Mouse (Mus musculus) midbrain, postnatal 0 days (tissue): Measurements from ENCODE around the gene Ank2. TPM values are rescaled to one million over a fixed set of nuclear protein-coding genes. Genes with fewer than 3 reads are reported as not detected.
A peak's percentile ranks its signal among the peaks of the same experiment; 100 is the strongest.

Source experiments
- ATAC-seq: fragments of 200-750 bp; cut with Nextera tagmentation; 2 replicates; pipeline ENCODE4 v1.8.0; 2017; ENCODE audit warnings: moderate number of reproducible peaks, mild to moderate bottlenecking, moderate TSS enrichment, moderate library complexity; ENCODE audit not compliant: low FRiP score
- DNase-seq: peaks from one replicate; pipeline ENCODE4 v3.0.0-alpha.2; 2015; ENCODE audit warnings: low spot score
- H3K27ac ChIP-seq: fragments of 300-500 bp; sonication (generic); 2 replicates; pipeline ENCODE4 v1.5.1; 2014; ENCODE audit warnings: low read depth, mild to moderate bottlenecking, low read length, mixed read lengths
- H3K27me3 ChIP-seq: fragments of 300-500 bp; sonication (generic); 2 replicates; pipeline ENCODE4 v1.6.1; 2014; ENCODE audit warnings: low read length, control low read depth, mixed read lengths; ENCODE audit not compliant: insufficient read depth
- H3K36me3 ChIP-seq: fragments of 300-500 bp; sonication (generic); 2 replicates; pipeline ENCODE4 v1.6.1; 2014; ENCODE audit warnings: low read length, control low read depth, mixed read lengths; ENCODE audit not compliant: insufficient read depth
- H3K4me1 ChIP-seq: fragments of 300-500 bp; sonication (generic); 2 replicates; pipeline ENCODE4 v1.6.1; 2014; ENCODE audit warnings: mild to moderate bottlenecking, control low read depth, antibody characterized with exemption, low read length, mixed read lengths; ENCODE audit not compliant: insufficient read depth
- H3K4me2 ChIP-seq: fragments of 300-500 bp; sonication (generic); 2 replicates; pipeline ENCODE4 v1.6.1; 2014; ENCODE audit warnings: low read depth, mild to moderate bottlenecking, low read length, mixed read lengths; ENCODE audit not compliant: poor library complexity, severe bottlenecking
- H3K4me3 ChIP-seq: fragments of 300-500 bp; sonication (generic); 2 replicates; pipeline ENCODE4 v1.5.1; 2014; ENCODE audit warnings: low read depth, mild to moderate bottlenecking, low read length, moderate library complexity
- H3K9ac ChIP-seq: fragments of 300-500 bp; sonication (generic); replicated peaks from 2 replicates; pipeline ENCODE4 v1.6.1; 2014; ENCODE audit warnings: mild to moderate bottlenecking, low read length, moderate library complexity, mixed read lengths; ENCODE audit not compliant: poor library complexity, severe bottlenecking
- H3K9me3 ChIP-seq: fragments of 300-500 bp; sonication (generic); 2 replicates; pipeline ENCODE4 v1.6.1; 2016; ENCODE audit warnings: low read length, control low read depth
- CTCF ChIP-seq: IDR thresholded peaks from 2 replicates; pipeline ENCODE4 v1.5.1; 2016; ENCODE audit warnings: antibody characterized with exemption, mild to moderate bottlenecking
- WGBS: fragments of 180-500 bp; shearing (Covaris S2); extraction: QIAGEN DNeasy Blood & Tissue Kit; methylation state at CpG from one replicate; pipeline ENCODE4 v1.1.7; 2014; 5-methylcytosine and 5-hydroxymethylcytosine counted together
- polyA plus RNA-seq: library from polyadenylated mRNA; unstranded; fragments of >200 nt; fragmentation: Nextera tagmentation; extraction: Ambion mirVana; gene quantifications from 2 replicates; pipeline ENCODE4 v1.2.1, GENCODE M21; 2015
- total RNA-seq: library from RNA; depleted of rRNA; stranded (reverse); fragments of >200 nt; gene quantifications from 2 replicates; pipeline ENCODE4 v1.2.3, GENCODE M21; 2014

The Ank2 gene
- total and polyA plus RNA-seq, 2 experiments from 2014 or later: 200 to 623 TPM

DNA sequence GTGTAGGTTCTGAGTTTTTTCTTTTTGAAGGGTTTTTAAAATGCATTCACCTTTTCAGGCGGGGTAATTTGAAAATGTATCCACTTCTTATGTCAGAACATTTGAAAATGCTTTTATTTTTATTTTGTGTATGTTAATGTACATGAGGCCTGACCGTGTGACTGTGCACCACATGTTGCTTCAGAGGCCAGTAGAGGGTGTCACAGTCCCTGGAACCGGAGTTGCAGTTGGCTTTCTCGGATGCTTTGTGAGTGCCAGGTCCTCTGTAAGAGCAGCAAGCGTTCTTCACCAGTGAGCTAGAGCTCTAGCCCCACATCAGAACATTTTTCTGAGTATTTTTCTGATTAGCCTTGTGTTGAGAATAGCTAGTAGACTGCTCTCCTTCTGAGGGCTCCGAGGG, 484.0 kb downstream of the Ank2 start:
- no peaks in the 10 kb centered on the region for H3K27me3 ChIP-seq
- no peak overlapping the region for H3K27ac ChIP-seq
- no peak overlapping the region for H3K9ac ChIP-seq
- peaks cover 34% of the 10 kb centered on the region for H3K36me3 ChIP-seq
- DNase-seq: no peak
- ATAC-seq: no peak
- H3K4me2 ChIP-seq: no peak overlapping the region
- H3K4me1 ChIP-seq: no peaks in the 10 kb centered on the region
- H3K9me3 ChIP-seq: no peaks in the 10 kb centered on the region
- H3K4me3 ChIP-seq: no peak overlapping the region
- 80% methylated on average over 6 of the region's 6 CpGs for WGBS
- TF ChIP-seq CTCF: peak; percentile 22

DNA sequence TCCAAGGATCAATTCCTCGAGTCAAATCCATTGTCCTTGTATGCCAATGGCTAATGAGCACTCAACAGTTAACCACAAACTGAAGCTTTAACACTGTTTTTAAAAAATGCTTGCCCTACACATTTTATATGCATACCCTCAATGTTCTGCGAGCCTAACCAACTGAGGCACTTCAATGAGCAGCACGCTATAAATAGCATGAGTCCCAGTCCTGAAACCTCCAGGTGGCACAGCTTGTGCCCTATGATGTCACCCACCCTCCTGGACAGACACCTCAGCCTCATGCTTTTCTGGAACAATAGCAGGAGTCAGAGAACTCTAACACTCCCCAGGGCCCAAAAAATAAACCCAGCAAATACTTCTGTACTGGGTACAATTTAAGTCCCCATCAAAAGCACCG, 485.2 kb downstream of the Ank2 start:
- no peaks in the 10 kb centered on the region for H3K27me3 ChIP-seq
- no peak overlapping the region for H3K4me2 ChIP-seq
- H3K4me3 ChIP-seq: no peak overlapping the region
- H3K9ac ChIP-seq: no peak overlapping the region
- 81% methylated on average over 4 of the region's 4 CpGs for WGBS
- H3K36me3 ChIP-seq: peaks cover 34% of the 10 kb centered on the region
- ATAC-seq (no peak), DNase-seq (no peak)
- no peak overlapping the region for H3K27ac ChIP-seq
- no peaks in the 10 kb centered on the region for H3K4me1 ChIP-seq
- TF ChIP-seq CTCF: no peak
- no peaks in the 10 kb centered on the region for H3K9me3 ChIP-seq

DNA sequence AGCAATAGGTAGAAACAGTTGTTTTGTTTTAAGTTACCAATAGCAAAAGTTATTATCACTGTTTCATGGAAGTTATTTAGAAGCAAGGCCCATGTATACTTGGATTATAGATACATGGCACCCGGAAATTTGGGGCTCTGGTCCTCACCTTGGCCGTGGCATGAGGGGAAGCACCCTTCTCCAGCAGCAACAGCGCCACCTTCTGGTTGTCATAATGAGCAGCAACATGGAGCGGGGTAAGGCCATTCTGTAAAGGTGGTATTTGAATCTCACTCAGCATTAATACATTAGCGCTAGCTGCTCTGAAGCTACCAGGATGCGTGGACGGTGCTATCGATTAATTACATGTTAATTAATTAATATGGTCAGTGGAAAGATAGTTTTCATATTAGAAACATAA, 486.6 kb downstream of the Ank2 start:
- H3K36me3 ChIP-seq: peaks cover 44% of the 10 kb centered on the region
- DNase-seq: peak; percentile 56

DNA sequence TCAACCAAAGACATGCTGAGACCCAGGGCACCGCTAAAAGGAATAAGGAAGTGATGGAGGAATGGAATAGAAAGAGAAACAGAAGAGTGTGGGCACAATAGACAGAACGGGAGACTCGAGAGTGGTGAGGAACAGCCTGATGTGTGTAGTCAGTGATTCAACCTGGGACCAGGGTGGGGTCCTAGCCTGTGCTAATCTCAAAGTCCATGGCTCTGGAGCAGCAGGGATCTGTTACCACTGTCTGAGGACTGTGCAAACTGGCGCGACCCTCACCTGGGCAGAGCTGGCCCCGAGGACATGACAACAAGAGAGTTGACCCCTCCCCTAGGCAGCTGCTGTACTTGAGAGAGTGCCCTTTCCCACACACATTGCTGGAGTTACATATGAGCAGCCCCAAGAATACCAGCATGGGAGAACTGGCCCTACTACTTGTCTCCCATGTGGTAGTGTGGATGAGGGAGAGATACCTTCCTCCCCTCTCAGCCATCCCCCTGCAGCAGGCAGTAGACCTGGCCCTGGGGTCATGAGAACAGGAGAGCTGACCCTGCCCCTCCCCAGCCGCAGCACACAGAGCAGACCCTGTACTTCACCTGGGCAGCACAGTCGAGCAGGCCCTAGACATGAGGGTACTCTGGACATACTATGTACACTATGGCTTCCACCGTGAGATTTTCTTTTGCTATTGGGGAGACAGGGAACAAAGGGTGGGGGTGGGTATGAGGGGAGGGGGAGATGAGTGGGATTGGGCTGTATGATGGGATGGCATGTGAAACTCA, 493.1 kb downstream of the Ank2 start:
- no peak for ATAC-seq
- H3K9ac ChIP-seq: no peak overlapping the region
- 90% methylated on average over 9 of the region's 9 CpGs for WGBS

More for the DNA sequence above, 486.6 kb downstream of the Ank2 start:
- WGBS: 52% methylated on average over 8 of the region's 8 CpGs
- H3K9me3 ChIP-seq: no peaks in the 10 kb centered on the region
- TF ChIP-seq CTCF: peak; percentile 76
- no peak overlapping the region for H3K9ac ChIP-seq
- H3K27ac ChIP-seq: no peak overlapping the region
- H3K4me3 ChIP-seq: no peak overlapping the region
- no peaks in the 10 kb centered on the region for H3K27me3 ChIP-seq
- H3K4me1 ChIP-seq: no peaks in the 10 kb centered on the region
- ATAC-seq: peak; percentile 68; the same call in 1 of the 2 replicates
- no peak overlapping the region for H3K4me2 ChIP-seq

DNA sequence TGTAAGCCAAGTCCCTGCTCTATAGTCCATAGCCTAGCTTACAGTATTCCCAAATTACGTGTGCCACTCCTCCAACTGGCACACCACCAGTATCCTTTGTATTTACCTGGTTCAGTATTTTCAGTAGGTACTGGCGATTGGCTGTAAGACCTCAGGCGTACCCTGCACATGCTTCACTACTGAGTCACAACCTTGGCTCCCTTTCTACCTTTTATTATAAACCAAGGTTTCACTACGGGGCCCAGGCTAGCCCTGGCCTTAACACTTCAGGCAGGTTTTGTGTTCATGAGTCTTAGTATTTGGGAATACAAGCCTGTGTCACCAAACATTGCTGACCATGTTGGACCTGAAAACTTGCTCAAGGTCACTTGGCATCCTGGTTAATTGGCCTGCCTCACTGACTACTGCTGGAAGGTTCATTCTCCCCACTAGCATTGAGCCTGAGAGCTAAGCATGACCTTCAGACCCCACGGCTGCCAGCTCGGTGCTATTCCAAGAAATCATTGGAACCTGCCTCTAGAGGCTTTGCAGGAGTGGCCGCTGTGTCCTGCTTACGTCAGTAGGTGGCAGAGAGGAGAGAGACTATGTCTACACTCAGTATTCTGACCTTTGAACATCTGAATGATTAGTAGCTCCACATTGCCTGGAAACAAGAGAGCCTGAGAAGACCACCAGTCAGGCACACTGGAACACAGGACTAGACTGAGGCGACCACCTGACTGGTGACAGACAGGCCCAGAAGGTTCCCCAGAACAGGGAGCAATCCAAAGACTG, 494.1 kb downstream of the Ank2 start:
- DNase-seq (peak; percentile 21), ATAC-seq (0 out of 2 replicates have a peak, but pooled peaks have one; percentile 18)
- Histone ChIP-seq H3K4me2 (no peak overlapping the region), H3K27ac (no peak overlapping the region), H3K9ac (no peak overlapping the region), H3K27me3 (no peaks in the 10 kb centered on the region), H3K9me3 (no peaks in the 10 kb centered on the region), H3K4me1 (no peaks in the 10 kb centered on the region), H3K36me3 (peaks cover 32% of the 10 kb centered on the region), H3K4me3 (no peak overlapping the region)
- 75% methylated on average over 9 of the region's 9 CpGs for WGBS
- TF ChIP-seq CTCF: peak; percentile 52

More for the DNA sequence above, 493.1 kb downstream of the Ank2 start:
- DNase-seq: no peak
- no peaks in the 10 kb centered on the region for H3K9me3 ChIP-seq
- no peak overlapping the region for H3K27ac ChIP-seq
- TF ChIP-seq CTCF: no peak
- H3K4me2 ChIP-seq: no peak overlapping the region
- peaks cover 42% of the 10 kb centered on the region for H3K36me3 ChIP-seq
- H3K27me3 ChIP-seq: no peaks in the 10 kb centered on the region
- no peaks in the 10 kb centered on the region for H3K4me1 ChIP-seq
- no peak overlapping the region for H3K4me3 ChIP-seq

DNA sequence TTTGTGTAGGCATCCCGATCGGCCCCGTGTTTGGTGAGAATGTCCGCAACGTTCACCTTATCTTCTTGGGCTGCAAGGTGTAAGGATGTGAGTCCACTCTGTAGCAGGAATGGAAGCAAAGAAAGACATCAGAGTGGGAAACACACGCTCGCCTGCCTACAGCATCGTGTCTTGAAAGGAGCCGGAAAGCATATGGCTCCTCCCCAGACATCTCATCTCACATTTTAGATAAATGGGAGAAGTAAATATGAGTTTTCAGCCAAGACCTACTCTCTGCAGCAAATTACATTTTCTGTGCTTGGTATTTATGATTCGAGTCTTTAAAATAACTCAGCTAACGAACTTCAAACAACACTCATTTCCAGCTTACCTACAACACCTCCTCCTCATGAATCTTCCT, 495.2 kb downstream of the Ank2 start:
- ATAC-seq (no peak), DNase-seq (no peak)
- no peak for TF ChIP-seq CTCF
- H3K4me2 ChIP-seq: no peak overlapping the region
- H3K9ac ChIP-seq: no peak overlapping the region
- no peak overlapping the region for H3K27ac ChIP-seq
- peaks cover 29% of the 10 kb centered on the region for H3K36me3 ChIP-seq
- WGBS: 95% methylated on average over 11 of the region's 11 CpGs
- H3K27me3 ChIP-seq: no peaks in the 10 kb centered on the region
- H3K4me1 ChIP-seq: 0 out of 2 replicates have a peak, but pooled peaks cover 3% of the 10 kb centered on the region
- no peaks in the 10 kb centered on the region for H3K9me3 ChIP-seq
- H3K4me3 ChIP-seq: no peak overlapping the region
